Mouse (Mus musculus) ES-Bruce4 (cell line): ENCODE data around the gene Eprs. TPM values are rescaled to one million over a fixed set of nuclear protein-coding genes. Genes with fewer than 3 reads are reported as not detected.

ENCODE experiments used
- H3K27ac ChIP-seq: 2 replicates; pipeline ENCODE4 v1.5.1; 2012; ENCODE audit warnings: low read length, inconsistent platforms; ENCODE audit not compliant: insufficient read depth
- H3K27me3 ChIP-seq: 2 replicates; pipeline ENCODE4 v1.6.1; 2012; ENCODE audit warnings: mild to moderate bottlenecking, low read length, inconsistent platforms; ENCODE audit not compliant: control insufficient read depth, poor library complexity, insufficient read depth, severe bottlenecking
- H3K36me3 ChIP-seq: 2 replicates; pipeline ENCODE4 v1.6.1; 2012; ENCODE audit warnings: inconsistent platforms, mild to moderate bottlenecking, low read length, moderate library complexity; ENCODE audit not compliant: control insufficient read depth, poor library complexity, insufficient read depth, severe bottlenecking
- H3K4me1 ChIP-seq: one replicate; pipeline ENCODE4 v1.8.1; 2011; ENCODE audit warnings: low read length; ENCODE audit not compliant: control insufficient read depth, insufficient read depth
- H3K4me3 ChIP-seq: 2 replicates; pipeline ENCODE4 v1.5.1; 2011; ENCODE audit warnings: low read depth, mild to moderate bottlenecking, low read length
- H3K9ac ChIP-seq: 2 replicates; pipeline ENCODE4 v1.6.1; 2012; ENCODE audit warnings: low read depth, mild to moderate bottlenecking, inconsistent platforms; ENCODE audit not compliant: poor library complexity, severe bottlenecking
- H3K9me3 ChIP-seq: replicated peaks from 2 replicates; pipeline ENCODE4 v1.6.1; 2012; ENCODE audit warnings: mild to moderate bottlenecking, low read length, inconsistent platforms; ENCODE audit not compliant: control insufficient read depth, poor library complexity, insufficient read depth, severe bottlenecking
- CTCF ChIP-seq: IDR thresholded peaks from one replicate; pipeline ENCODE4 v1.8.1; 2011; ENCODE audit warnings: low read depth, low read length
- EP300 ChIP-seq: IDR thresholded peaks from 2 replicates; pipeline ENCODE4 v1.6.1; 2011; ENCODE audit warnings: low read depth, low read length; ENCODE audit not compliant: insufficient read depth
- POLR2A ChIP-seq: IDR thresholded peaks from one replicate; pipeline ENCODE4 v1.8.1; 2011; ENCODE audit warnings: low read length; ENCODE audit not compliant: insufficient read depth
- polyA plus RNA-seq: library from polyadenylated mRNA; stranded (reverse); fragments of >200 nt; gene quantifications from 2 replicates; pipeline ENCODE4 v1.2.4, GENCODE M21; 2011; ENCODE audit warnings: low read depth; ENCODE audit not compliant: missing spikeins, insufficient read depth, insufficient read length

Gene Eprs
- polyA plus RNA-seq, 1 experiment, result 189 TPM

GRCm38 (mm10) chr1:185329851-185330250 is 33.0 kb upstream of the Eprs start:
- no peak overlapping the region for H3K27ac ChIP-seq
- peak overlapping the region; percentile 46 for H3K4me3 ChIP-seq
- H3K36me3 ChIP-seq, result peaks cover 12% of the 10 kb centered on the region
- H3K4me1 ChIP-seq, result no peaks in the 10 kb centered on the region
- no peaks in the 10 kb centered on the region for H3K27me3 ChIP-seq
- TF ChIP-seq POLR2A (no peak), CTCF (no peak), EP300 (no peak)
- peak overlapping the region; percentile 88; the same call in 1 of the 2 replicates for H3K9ac ChIP-seq
- H3K9me3 ChIP-seq, result no peaks in the 10 kb centered on the region; the same call in 1 of the 2 replicates

- Histone ChIP-seq H3K9me3 (no peaks in the 10 kb centered on the region; the same call in 1 of the 2 replicates), H3K4me1 (no peaks in the 10 kb centered on the region), H3K27ac (no peak overlapping the region), H3K27me3 (no peaks in the 10 kb centered on the region), H3K9ac (0 out of 2 replicates have a peak overlapping the region, but pooled peaks have one; percentile 43), H3K36me3 (peaks cover 6% of the 10 kb centered on the region; the same call in 1 of the 2 replicates), H3K4me3 (no peak overlapping the region)
- no peak for TF ChIP-seq EP300
- no peak for TF ChIP-seq CTCF
- TF ChIP-seq POLR2A, result no peak
Observed at GRCm38 (mm10) chr1:185331364-185331763, 31.5 kb upstream of the Eprs start.

GRCm38 (mm10) chr1:185331983-185332430 is 30.8 kb upstream of the Eprs start, which contains the start of gene Bpnt1:
Gene Bpnt1, plus strand, starts transcription at chr1:185332149.
- Histone ChIP-seq H3K9me3 (no peaks in the 10 kb centered on the region; the same call in 1 of the 2 replicates), H3K4me1 (no peaks in the 10 kb centered on the region), H3K27me3 (no peaks in the 10 kb centered on the region), H3K36me3 (no peaks in the 10 kb centered on the region), H3K4me3 (peak within 1 kb of the TSS; percentile 74), H3K27ac (0 out of 2 replicates have a peak within 1 kb of the TSS, but pooled peaks have one; percentile 41), H3K9ac (peak within 1 kb of the TSS; percentile 43)
- no peak for TF ChIP-seq EP300
- TF ChIP-seq POLR2A, result peak; percentile 31

- no peaks in the 10 kb centered on the region for H3K4me1 ChIP-seq
Observed at GRCm38 (mm10) chr1:185333651-185334050, 29.2 kb upstream of the Eprs start.

GRCm38 (mm10) chr1:185334136-185334535 is 28.7 kb upstream of the Eprs start:
- H3K27me3 ChIP-seq, result no peaks in the 10 kb centered on the region
- TF ChIP-seq EP300 (no peak), CTCF (no peak), POLR2A (no peak)
- no peak overlapping the region for H3K9ac ChIP-seq
- 0 out of 2 replicates have a peak, but pooled peaks cover 2% of the 10 kb centered on the region for H3K36me3 ChIP-seq
- H3K27ac ChIP-seq, result no peak overlapping the region
- no peaks in the 10 kb centered on the region for H3K9me3 ChIP-seq
- H3K4me3 ChIP-seq, result no peak overlapping the region
- no peaks in the 10 kb centered on the region for H3K4me1 ChIP-seq

More at GRCm38 (mm10) chr1:185333651-185334050, 29.2 kb upstream of the Eprs start:
- no peaks in the 10 kb centered on the region for H3K9me3 ChIP-seq
- H3K27ac ChIP-seq, result no peak overlapping the region
- H3K9ac ChIP-seq, result no peak overlapping the region
- no peaks in the 10 kb centered on the region for H3K36me3 ChIP-seq
- H3K27me3 ChIP-seq, result no peaks in the 10 kb centered on the region
- TF ChIP-seq POLR2A (no peak), EP300 (no peak)
- no peak overlapping the region for H3K4me3 ChIP-seq

GRCm38 (mm10) chr1:185335231-185335765 is 27.5 kb upstream of the Eprs start:
- no peak overlapping the region for H3K4me3 ChIP-seq
- H3K36me3 ChIP-seq, result 0 out of 2 replicates have a peak, but pooled peaks cover 2% of the 10 kb centered on the region
- no peak overlapping the region for H3K27ac ChIP-seq
- H3K27me3 ChIP-seq, result no peaks in the 10 kb centered on the region
- TF ChIP-seq POLR2A, result no peak
- no peak for TF ChIP-seq EP300
- TF ChIP-seq CTCF, result no peak
- no peaks in the 10 kb centered on the region for H3K4me1 ChIP-seq
- no peaks in the 10 kb centered on the region for H3K9me3 ChIP-seq
- no peak overlapping the region for H3K9ac ChIP-seq
